Mouse (Mus musculus): ENCODE data around the gene Rgs3. TPM values are rescaled to one million over a fixed set of nuclear protein-coding genes. Genes with fewer than 3 reads are reported as not detected.

The Rgs3 gene
- total and polyA plus RNA-seq, 2 experiments, result 9.6 to 13.0 TPM

DNA sequence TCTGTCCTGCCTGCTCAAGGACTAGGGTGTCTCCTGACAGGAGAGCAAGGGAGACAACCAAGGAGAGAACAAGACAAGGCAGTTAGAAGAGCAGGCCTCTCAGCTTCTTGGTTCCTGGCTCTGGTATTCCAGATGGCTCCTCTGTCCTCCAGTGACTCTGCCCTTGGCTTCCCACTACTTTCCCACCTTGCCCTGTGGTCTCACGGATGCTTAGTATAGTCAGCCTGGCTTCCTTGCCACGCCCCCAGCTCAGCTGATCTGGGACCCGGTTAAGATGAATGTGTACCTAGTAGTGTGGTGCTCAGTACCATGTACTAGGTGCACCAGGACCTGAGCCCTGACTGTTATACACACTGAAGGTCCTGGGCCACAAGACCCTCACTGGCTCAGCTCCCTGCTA lies 82.0 kb downstream of the Rgs3 start:
- TF ChIP-seq CTCF (IDR thresholded peaks at IDR 0.05; ENCODE audit: low read depth, low read length) (no peak), POLR2A (IDR thresholded peaks at IDR 0.05; ENCODE audit: extremely low read depth, insufficient read depth, low read length) (no peak)
- Histone ChIP-seq H3K9ac (ENCODE audit: low read depth, low read length) (no peak overlapping the region; the same call in 1 of the 2 replicates), H3K79me2 (ENCODE audit: control insufficient read depth, insufficient read depth, low read length) (no peaks in the 10 kb centered on the region), H3K27ac (replicated peaks; ENCODE audit: insufficient read depth, low read depth, low read length) (peak overlapping the region; percentile 52), H3K4me3 (ENCODE audit: insufficient read depth, low read depth, low read length) (no peak overlapping the region), H3K4me1 (ENCODE audit: control insufficient read depth, insufficient read depth, low read length) (peaks cover 8% of the 10 kb centered on the region), H3K27me3 (ENCODE audit: control insufficient read depth, insufficient read depth, low read length) (no peaks in the 10 kb centered on the region), H3K36me3 (ENCODE audit: control insufficient read depth, insufficient read depth, low read length) (no peaks in the 10 kb centered on the region)
- WGBS, result 73% methylated on average over 3 of the region's 3 CpGs
- no peak for DNase-seq (ENCODE audit: extremely low read depth, low read depth, low spot score)

DNA sequence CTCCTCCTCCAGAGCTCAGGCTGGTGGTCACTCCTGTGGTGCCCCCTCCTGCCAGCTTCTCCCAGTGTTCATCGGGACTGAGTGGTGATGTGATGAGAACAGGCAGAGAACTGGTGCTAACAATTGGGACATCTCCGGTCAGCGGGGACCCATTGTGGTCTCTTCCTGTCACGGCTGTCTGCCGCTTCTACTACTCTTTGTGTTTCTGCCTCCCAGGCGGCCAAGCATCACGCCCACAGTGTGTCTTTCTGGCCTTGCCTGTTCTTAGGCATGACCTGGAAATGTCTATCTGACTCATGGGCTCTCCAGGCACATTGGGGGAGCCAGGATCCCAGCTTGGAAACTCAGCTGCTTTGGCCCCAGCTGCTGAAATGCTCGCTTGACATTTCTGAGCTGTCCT lies 83.8 kb downstream of the Rgs3 start:
- TF ChIP-seq POLR2A (IDR thresholded peaks at IDR 0.05; ENCODE audit: extremely low read depth, insufficient read depth, low read length) (no peak), CTCF (IDR thresholded peaks at IDR 0.05; ENCODE audit: low read depth, low read length) (no peak)
- Histone ChIP-seq H3K27me3 (ENCODE audit: control insufficient read depth, insufficient read depth, low read length) (no peaks in the 10 kb centered on the region), H3K4me3 (ENCODE audit: insufficient read depth, low read depth, low read length) (no peak overlapping the region), H3K4me1 (ENCODE audit: control insufficient read depth, insufficient read depth, low read length) (peaks cover 8% of the 10 kb centered on the region), H3K36me3 (ENCODE audit: control insufficient read depth, insufficient read depth, low read length) (no peaks in the 10 kb centered on the region; the same call in 1 of the 2 replicates), H3K9ac (ENCODE audit: low read depth, low read length) (no peak overlapping the region), H3K79me2 (ENCODE audit: control insufficient read depth, insufficient read depth, low read length) (no peaks in the 10 kb centered on the region), H3K27ac (replicated peaks; ENCODE audit: insufficient read depth, low read depth, low read length) (peak overlapping the region; percentile 36; the same call in 1 of the 2 replicates)
- DNase-seq (ENCODE audit: extremely low read depth, low read depth, low spot score), result no peak
- WGBS, result 79% methylated on average over 8 of the region's 8 CpGs

DNA sequence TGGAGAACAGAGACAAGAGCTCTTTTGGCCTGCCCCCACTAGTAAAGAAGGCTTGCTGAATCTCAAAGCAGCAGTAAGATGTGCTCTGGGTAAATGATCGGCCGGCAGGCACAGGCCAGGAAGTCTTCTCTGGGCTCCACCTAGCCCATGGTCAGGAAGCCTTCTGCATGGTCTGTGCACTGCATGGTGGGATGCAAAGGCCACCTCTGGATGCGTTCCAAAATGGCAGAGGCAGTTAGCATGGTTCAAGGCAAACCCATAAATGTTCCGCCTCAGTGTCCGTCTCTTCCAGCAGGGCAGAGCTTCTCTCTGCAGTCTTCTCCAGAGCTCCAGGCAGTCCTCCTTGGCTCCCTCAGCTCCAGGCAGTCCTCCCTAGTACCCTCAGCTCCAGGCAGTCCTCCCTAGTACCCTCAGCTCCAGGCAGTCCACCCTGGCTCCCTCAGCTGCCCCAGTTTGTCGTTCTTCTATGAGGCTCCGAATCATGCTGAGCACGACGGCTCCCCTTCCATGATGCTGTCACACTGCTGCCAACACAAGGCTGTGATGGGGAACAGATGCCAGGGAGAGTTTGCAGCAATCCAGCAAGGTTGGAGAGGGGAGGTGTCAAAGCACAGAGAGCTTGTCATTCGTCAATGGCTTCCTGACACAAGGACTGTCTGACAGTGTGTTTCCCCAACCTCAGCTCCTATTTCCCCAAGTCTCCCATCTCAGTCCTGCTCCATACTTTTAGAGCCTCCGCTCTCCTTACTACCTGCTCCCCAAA lies 84.6 kb downstream of the Rgs3 start:
- no peaks in the 10 kb centered on the region; the same call in 1 of the 2 replicates for H3K36me3 ChIP-seq (ENCODE audit: control insufficient read depth, insufficient read depth, low read length)
- no peak overlapping the region for H3K9ac ChIP-seq (ENCODE audit: low read depth, low read length)
- peaks cover 8% of the 10 kb centered on the region for H3K4me1 ChIP-seq (ENCODE audit: control insufficient read depth, insufficient read depth, low read length)
- no peak overlapping the region for H3K4me3 ChIP-seq (ENCODE audit: insufficient read depth, low read depth, low read length)
- H3K27ac ChIP-seq (replicated peaks; ENCODE audit: insufficient read depth, low read depth, low read length), result no peak overlapping the region
- H3K27me3 ChIP-seq (ENCODE audit: control insufficient read depth, insufficient read depth, low read length), result no peaks in the 10 kb centered on the region
- DNase-seq (ENCODE audit: extremely low read depth, low read depth, low spot score), result no peak
- TF ChIP-seq POLR2A (IDR thresholded peaks at IDR 0.05; ENCODE audit: extremely low read depth, insufficient read depth, low read length) (no peak), CTCF (IDR thresholded peaks at IDR 0.05; ENCODE audit: low read depth, low read length) (no peak)
- H3K79me2 ChIP-seq (ENCODE audit: control insufficient read depth, insufficient read depth, low read length), result no peaks in the 10 kb centered on the region
- whole genome bisulfite sequencing, result 91% methylated on average over 11 of the region's 11 CpGs

- WGBS, result 64% methylated on average over 9 of the region's 9 CpGs
- H3K9ac ChIP-seq (ENCODE audit: low read depth, low read length), result no peak overlapping the region
- H3K36me3 ChIP-seq (ENCODE audit: control insufficient read depth, insufficient read depth, low read length), result no peaks in the 10 kb centered on the region; the same call in 1 of the 2 replicates
- H3K27me3 ChIP-seq (ENCODE audit: control insufficient read depth, insufficient read depth, low read length), result no peaks in the 10 kb centered on the region
- no peak for DNase-seq (ENCODE audit: extremely low read depth, low read depth, low spot score)
- no peak overlapping the region for H3K27ac ChIP-seq (replicated peaks; ENCODE audit: insufficient read depth, low read depth, low read length)
- H3K79me2 ChIP-seq (ENCODE audit: control insufficient read depth, insufficient read depth, low read length), result no peaks in the 10 kb centered on the region
- no peak overlapping the region for H3K4me3 ChIP-seq (ENCODE audit: insufficient read depth, low read depth, low read length)
- peaks cover 3% of the 10 kb centered on the region for H3K4me1 ChIP-seq (ENCODE audit: control insufficient read depth, insufficient read depth, low read length)
- no peak for TF ChIP-seq POLR2A (IDR thresholded peaks at IDR 0.05; ENCODE audit: extremely low read depth, insufficient read depth, low read length)
- TF ChIP-seq CTCF (IDR thresholded peaks at IDR 0.05; ENCODE audit: low read depth, low read length), result no peak
Observed at GRCm38 (mm10) chr4:62646556-62647248, 87.1 kb downstream of the Rgs3 start.

DNA sequence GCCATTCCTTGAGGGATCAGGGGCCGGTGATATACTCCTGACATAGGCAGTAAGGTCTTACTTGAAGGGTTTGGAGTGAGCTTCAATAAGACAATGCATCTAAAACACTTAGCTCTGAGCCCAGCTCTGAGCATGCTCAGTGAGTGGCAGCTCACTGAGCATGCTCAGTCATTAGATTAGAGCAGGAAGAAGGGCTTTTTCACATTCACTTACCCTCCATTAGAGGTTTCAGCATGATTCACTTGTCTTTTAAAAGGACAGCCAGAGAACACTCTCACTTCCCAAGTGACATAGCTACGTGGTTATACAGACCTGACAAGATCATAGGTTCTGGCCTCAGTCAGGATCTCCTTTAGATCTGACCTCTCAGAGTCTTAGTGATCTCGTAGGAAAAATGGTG lies 89.2 kb downstream of the Rgs3 start:
- DNase-seq (ENCODE audit: extremely low read depth, low read depth, low spot score), result no peak
- no peaks in the 10 kb centered on the region for H3K4me1 ChIP-seq (ENCODE audit: control insufficient read depth, insufficient read depth, low read length)
- no peaks in the 10 kb centered on the region for H3K79me2 ChIP-seq (ENCODE audit: control insufficient read depth, insufficient read depth, low read length)
- 91% methylated on average over 3 of the region's 3 CpGs for WGBS
- no peak overlapping the region for H3K9ac ChIP-seq (ENCODE audit: low read depth, low read length)
- TF ChIP-seq CTCF (IDR thresholded peaks at IDR 0.05; ENCODE audit: low read depth, low read length), result no peak
- TF ChIP-seq POLR2A (IDR thresholded peaks at IDR 0.05; ENCODE audit: extremely low read depth, insufficient read depth, low read length), result no peak
- H3K27me3 ChIP-seq (ENCODE audit: control insufficient read depth, insufficient read depth, low read length), result no peaks in the 10 kb centered on the region
- H3K27ac ChIP-seq (replicated peaks; ENCODE audit: insufficient read depth, low read depth, low read length), result no peak overlapping the region
- H3K36me3 ChIP-seq (ENCODE audit: control insufficient read depth, insufficient read depth, low read length), result no peaks in the 10 kb centered on the region; the same call in 1 of the 2 replicates
- H3K4me3 ChIP-seq (ENCODE audit: insufficient read depth, low read depth, low read length), result no peak overlapping the region
